Mouse (Mus musculus): ENCODE results near the gene Kcnab2. TPM values are rescaled to one million over a fixed set of nuclear protein-coding genes. Genes with fewer than 3 reads are reported as not detected.

Gene Kcnab2
- total RNA-seq, 2 experiments from 2014 or later: 2.1 to 3.4 TPM

GRCm38 (mm10) chr4:152405671-152406201 is 71.9 kb downstream of the Kcnab2 start:
- no peak for DNase-seq (ENCODE audit: low spot score)
- intact Hi-C loops (cut with DNase I): no loop called here

- intact Hi-C loops (cut with DNase I): no loop called here
Observed at GRCm38 (mm10) chr4:152405143-152405542, 72.5 kb downstream of the Kcnab2 start.

GRCm38 (mm10) chr4:152398926-152399325 is 78.7 kb downstream of the Kcnab2 start:
- no peak for DNase-seq (ENCODE audit: low spot score)
- intact Hi-C loops (cut with DNase I): no loop called here

More at GRCm38 (mm10) chr4:152405143-152405542, 72.5 kb downstream of the Kcnab2 start:
- no peak for DNase-seq (ENCODE audit: low spot score)

- intact Hi-C loops (cut with DNase I): no loop called here
- DNase-seq (ENCODE audit: low spot score): no peak
Observed at GRCm38 (mm10) chr4:152392627-152393026, 85.0 kb downstream of the Kcnab2 start.

GRCm38 (mm10) chr4:152392192-152392591 is 85.5 kb downstream of the Kcnab2 start:
- intact Hi-C loops (cut with DNase I): no loop called here
- no peak for DNase-seq (ENCODE audit: low spot score)

- DNase-seq (ENCODE audit: low spot score): no peak
- intact Hi-C loops (cut with DNase I): no loop called here
Observed at GRCm38 (mm10) chr4:152385644-152386043, 92.0 kb downstream of the Kcnab2 start.

GRCm38 (mm10) chr4:152382528-152383252 is 95.0 kb downstream of the Kcnab2 start:
- no peak for DNase-seq (ENCODE audit: low spot score)
- intact Hi-C loops (cut with DNase I): no loop called here

GRCm38 (mm10) chr4:152365228-152365627 is 112.4 kb downstream of the Kcnab2 start:
- intact Hi-C loops (cut with DNase I): no loop called here
- no peak for DNase-seq (ENCODE audit: low spot score)

GRCm38 (mm10) chr4:152362180-152362579 is 115.5 kb downstream of the Kcnab2 start:
- intact Hi-C loops (cut with DNase I): no loop called here
- no peak for DNase-seq (ENCODE audit: low spot score)

GRCm38 (mm10) chr4:152360855-152361254 is 116.8 kb downstream of the Kcnab2 start:
- intact Hi-C loops (cut with DNase I): no loop called here
- no peak for DNase-seq (ENCODE audit: low spot score)

GRCm38 (mm10) chr4:152359700-152360099 is 118.0 kb downstream of the Kcnab2 start:
- intact Hi-C loops (cut with DNase I): no loop called here

GRCm38 (mm10) chr4:152355672-152356071 is 122.0 kb downstream of the Kcnab2 start:
- no peak for DNase-seq (ENCODE audit: low spot score)
- intact Hi-C loops (cut with DNase I): no loop called here

More at GRCm38 (mm10) chr4:152359700-152360099, 118.0 kb downstream of the Kcnab2 start:
- no peak for DNase-seq (ENCODE audit: low spot score)

- intact Hi-C loops (cut with DNase I): loop anchor here (5.0 kb wide), 1 partner anchor 63 kb away; no protein-coding TSS in a partner anchor
- no peak for DNase-seq (ENCODE audit: low spot score)
Observed at GRCm38 (mm10) chr4:152353886-152354637, 123.6 kb downstream of the Kcnab2 start.

- no peak for DNase-seq (ENCODE audit: low spot score)
- intact Hi-C loops (cut with DNase I): loop anchor here (5.0 kb wide), 1 partner anchor 66 kb away; no protein-coding TSS in a partner anchor
Observed at GRCm38 (mm10) chr4:152351422-152352305, 126.0 kb downstream of the Kcnab2 start.

- DNase-seq (ENCODE audit: low spot score): no peak
- intact Hi-C loops (cut with DNase I): loop anchor here (5.0 kb wide), 1 partner anchor 66 kb away; no protein-coding TSS in a partner anchor
Observed at GRCm38 (mm10) chr4:152350722-152351421, 126.8 kb downstream of the Kcnab2 start.

- DNase-seq (ENCODE audit: low spot score): no peak
- intact Hi-C loops (cut with DNase I): loop anchor here (5.0 kb wide), 1 partner anchor 67 kb away; no protein-coding TSS in a partner anchor
Observed at GRCm38 (mm10) chr4:152349837-152350381, 127.8 kb downstream of the Kcnab2 start.

- DNase-seq (ENCODE audit: low spot score): peak; percentile 64
- intact Hi-C loops (cut with DNase I): no loop called here
Observed at GRCm38 (mm10) chr4:152345120-152345889, 132.4 kb downstream of the Kcnab2 start.

GRCm38 (mm10) chr4:152344651-152345050 is 133.0 kb downstream of the Kcnab2 start:
- intact Hi-C loops (cut with DNase I): no loop called here
- DNase-seq (ENCODE audit: low spot score): no peak

All from heart, postnatal 25 days (tissue).